Mouse (Mus musculus) G1E (cell line): ENCODE results near the gene Stam.
"Not testable (repeated sequence)": the region's sequence is repeated elsewhere in the genome, so short reads cannot be mapped to it uniquely, and the experiment has no call there.

ENCODE experiments used
- CTCF ChIP-seq: IDR thresholded peaks from 2 replicates; pipeline ENCODE4 v1.5.1; 2012; ENCODE audit warnings: low read depth, low read length, inconsistent platforms, mixed read lengths
- GATA1 ChIP-seq: IDR thresholded peaks from 2 replicates; pipeline ENCODE4 v1.6.1; 2012; ENCODE audit warnings: borderline replicate concordance, low read length, inconsistent platforms, mixed read lengths

DNA sequence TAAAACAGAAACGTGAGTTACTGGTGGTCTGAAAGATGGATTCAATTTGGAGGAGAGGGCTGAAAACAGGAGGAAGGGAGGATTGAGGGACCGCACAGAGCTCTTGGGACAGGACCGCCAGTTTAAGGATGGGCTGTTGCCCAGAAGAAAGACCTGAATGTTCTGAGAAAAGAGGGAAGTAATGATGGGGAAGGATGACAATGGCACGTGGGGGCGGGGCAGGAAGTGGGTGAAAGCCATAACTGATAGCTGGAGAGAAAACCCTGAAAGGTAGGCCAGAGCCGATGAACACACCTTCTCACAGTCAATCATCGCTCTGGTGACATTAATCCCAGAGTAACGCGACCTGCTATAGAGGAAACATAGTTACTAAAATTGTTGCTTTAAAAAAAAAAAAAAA is 4.6 kb downstream of the Stam start:
- TF ChIP-seq CTCF, GATA1: not testable (repeated sequence)
